Mouse (Mus musculus): ENCODE data around the gene 3110040M04Rik. TPM values are rescaled to one million over a fixed set of nuclear protein-coding genes. Genes with fewer than 3 reads are reported as not detected.
"Not testable (repeated sequence)": the region's sequence is repeated elsewhere in the genome, so short reads cannot be mapped to it uniquely, and the experiment has no call there.

3110040M04Rik gene
- not detected in 2 replicates for polyA plus RNA-seq (2015; fragmentation: Nextera tagmentation; extraction: Ambion mirVana)

DNA sequence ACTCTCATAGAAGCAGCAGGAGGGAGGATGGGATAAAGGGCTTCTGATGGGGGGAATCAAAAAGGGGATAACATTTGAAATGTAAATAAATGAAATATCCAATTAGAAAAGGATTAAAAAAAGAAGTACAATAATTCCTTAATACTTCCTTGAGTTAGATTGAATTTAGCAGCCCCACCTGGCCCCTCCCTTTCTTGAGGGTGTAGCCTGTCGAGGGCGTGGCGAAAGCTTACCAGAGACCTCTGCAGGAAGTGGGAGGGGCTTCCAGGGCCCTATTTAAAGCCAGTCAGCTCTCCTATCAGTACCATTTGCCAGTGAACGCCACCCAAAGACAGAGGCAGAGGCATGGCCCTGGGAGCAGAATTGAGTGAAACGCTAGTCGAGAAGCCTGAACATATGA is at the start of gene 3110040M04Rik:
Gene 3110040M04Rik, plus strand, starts transcription at position 304 of the 400 bp plus-strand sequence.
- H3K27ac ChIP-seq; H3K36me3 ChIP-seq; H3K9me3 ChIP-seq; ATAC-seq (ENCODE audit: insufficient number of reproducible peaks, low FRiP score, low TSS enrichment, low read depth); H3K4me3 ChIP-seq; H3K4me1 ChIP-seq; H3K27me3 ChIP-seq; H3K4me2 ChIP-seq; H3K9ac ChIP-seq: not testable (repeated sequence)
- WGBS = no CpG with 5 or more reads among the region's 6 CpGs

DNA sequence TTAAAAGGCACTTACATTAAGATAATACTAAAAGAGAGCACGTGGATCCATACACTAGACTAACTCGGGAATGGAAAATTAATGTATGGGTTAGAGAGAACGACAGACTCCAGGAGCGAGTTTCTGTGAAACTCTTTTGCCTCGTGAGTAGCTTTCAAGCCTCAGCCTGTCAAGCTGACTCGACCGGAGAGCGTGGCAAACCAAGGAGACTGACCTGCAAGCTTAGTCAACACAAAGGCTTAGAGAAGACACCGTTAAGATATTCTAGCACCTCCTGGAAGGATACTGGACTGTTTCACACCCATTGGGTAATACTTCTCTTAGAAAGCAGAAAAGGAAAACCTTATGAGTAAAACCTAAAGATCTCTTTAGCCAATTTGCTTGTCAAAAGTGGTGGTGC is 49.8 kb upstream of the 3110040M04Rik start:
- not testable (repeated sequence) for H3K9ac ChIP-seq; H3K4me2 ChIP-seq; H3K4me1 ChIP-seq; H3K36me3 ChIP-seq; H3K27me3 ChIP-seq; H3K27ac ChIP-seq; ATAC-seq (ENCODE audit: insufficient number of reproducible peaks, low FRiP score, low TSS enrichment, low read depth); H3K9me3 ChIP-seq; H3K4me3 ChIP-seq
- 88% methylated on average over 9 of the region's 9 CpGs for WGBS

DNA sequence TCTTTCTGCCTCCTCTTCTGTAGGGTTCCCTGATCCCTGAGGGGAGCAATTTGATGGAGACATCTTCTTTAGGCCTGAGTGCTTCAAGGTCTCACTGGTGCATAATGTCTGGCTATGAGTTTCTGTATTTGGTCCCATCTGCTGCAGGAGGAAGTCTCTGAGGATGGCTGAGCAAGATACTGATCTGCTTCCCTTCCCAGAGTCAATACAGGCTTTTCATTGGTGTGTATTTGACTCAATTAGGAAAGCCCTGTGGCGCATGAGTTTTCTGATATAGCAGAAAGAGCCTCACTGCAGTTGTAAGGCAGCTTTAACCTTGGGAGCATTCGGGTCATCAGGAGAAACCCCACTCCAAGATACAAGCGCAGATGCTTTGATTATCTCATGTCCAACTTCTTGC is 47.8 kb upstream of the 3110040M04Rik start:
- no peak overlapping the region for H3K4me3 ChIP-seq
- ATAC-seq (ENCODE audit: insufficient number of reproducible peaks, low FRiP score, low TSS enrichment, low read depth) = no peak
- no peak overlapping the region for H3K4me2 ChIP-seq
- no peaks in the 10 kb centered on the region for H3K27me3 ChIP-seq
- H3K36me3 ChIP-seq = no peaks in the 10 kb centered on the region
- H3K4me1 ChIP-seq = peaks cover 6% of the 10 kb centered on the region; the same call in 1 of the 2 replicates
- no peak overlapping the region for H3K9ac ChIP-seq
- whole genome bisulfite sequencing = 90% methylated on average over 3 of the region's 3 CpGs
- no peaks in the 10 kb centered on the region for H3K9me3 ChIP-seq
- H3K27ac ChIP-seq = no peak overlapping the region

DNA sequence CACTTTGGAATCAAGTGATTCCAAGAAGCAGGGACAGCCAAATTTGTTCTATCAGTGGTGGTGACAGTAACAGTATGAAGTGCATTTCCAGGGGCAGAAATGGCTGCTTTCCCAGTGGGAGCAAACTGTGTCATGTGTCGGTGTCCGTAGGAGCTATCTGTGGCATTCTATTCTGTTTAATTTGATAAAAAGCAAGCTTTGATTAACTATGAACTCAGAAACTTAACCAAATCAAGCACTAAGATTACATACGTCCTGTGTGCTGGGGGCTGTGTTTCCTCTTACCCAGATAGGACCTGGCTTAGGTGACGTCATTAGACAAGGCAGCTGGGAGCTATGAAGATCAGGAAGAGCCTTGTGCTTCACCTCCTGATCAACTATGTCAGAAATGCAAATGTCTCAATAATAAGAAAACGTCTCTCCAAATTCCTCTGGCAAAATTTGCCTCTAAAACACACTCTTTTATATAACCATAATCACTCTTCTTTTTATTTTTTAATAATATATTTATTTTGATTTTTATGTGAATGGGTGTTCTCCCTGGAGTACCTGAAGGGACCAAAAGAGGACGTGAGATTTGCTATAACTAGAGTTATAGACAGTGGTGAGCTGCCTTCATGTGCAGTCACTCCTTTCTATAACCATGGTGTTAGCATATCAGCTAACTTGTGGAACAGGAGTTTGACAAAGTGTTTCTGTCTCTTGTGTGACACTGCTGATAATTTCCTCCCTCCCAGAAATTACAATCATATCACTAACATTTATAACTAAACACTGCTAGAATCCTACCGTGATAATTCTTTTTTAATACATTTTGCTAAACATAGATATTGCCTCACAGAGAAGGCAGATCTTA is 46.9 kb upstream of the 3110040M04Rik start:
- no peak for ATAC-seq (ENCODE audit: insufficient number of reproducible peaks, low FRiP score, low TSS enrichment, low read depth)
- Histone ChIP-seq H3K27me3 (no peaks in the 10 kb centered on the region), H3K4me3 (no peak overlapping the region), H3K4me2 (no peak overlapping the region), H3K9ac (no peak overlapping the region), H3K4me1 (peaks cover 6% of the 10 kb centered on the region; the same call in 1 of the 2 replicates), H3K27ac (no peak overlapping the region), H3K36me3 (no peaks in the 10 kb centered on the region), H3K9me3 (no peaks in the 10 kb centered on the region)
- 71% methylated on average over 7 of the region's 7 CpGs for WGBS

DNA sequence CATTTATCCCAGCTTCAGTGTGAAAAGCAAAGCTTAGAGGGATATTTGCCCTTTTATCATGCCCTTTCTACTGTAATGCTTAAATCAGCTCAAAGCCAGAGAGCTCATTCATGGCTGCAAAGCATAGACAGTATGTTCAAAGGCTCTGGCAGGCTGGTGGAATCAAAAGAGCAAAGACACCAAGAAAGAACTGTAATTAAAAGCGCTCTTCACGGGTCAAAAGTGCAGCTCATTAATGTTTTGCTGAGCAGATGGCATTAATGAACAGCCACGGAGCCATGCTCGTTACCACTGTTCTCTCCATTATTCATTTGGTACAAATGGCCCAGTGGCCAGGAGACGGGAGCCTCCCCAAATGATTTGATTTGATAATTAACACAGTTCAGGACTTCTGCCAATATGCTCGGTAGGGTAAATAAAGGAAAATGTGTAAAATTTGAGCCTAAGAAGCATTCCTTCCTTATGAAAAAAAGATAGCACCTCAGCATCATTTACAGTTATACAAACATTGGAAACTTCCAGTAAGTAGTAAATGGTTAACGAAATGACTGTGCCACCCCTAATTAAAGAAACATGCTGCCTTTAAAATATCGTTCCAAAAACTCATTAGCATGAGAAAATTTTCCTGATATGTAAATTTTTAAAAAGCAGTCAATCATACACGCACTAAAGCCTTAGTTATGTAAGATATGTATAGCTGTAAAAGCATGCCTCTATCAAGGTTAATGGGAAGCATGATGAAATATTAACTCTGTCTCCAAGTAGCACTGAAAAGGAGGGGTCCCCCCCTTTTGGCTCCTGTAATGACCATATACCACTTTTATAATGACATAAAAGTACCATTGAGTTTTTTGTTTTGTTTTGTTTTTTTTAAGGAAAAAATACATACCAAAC is 45.7 kb upstream of the 3110040M04Rik start:
- H3K27ac ChIP-seq = no peak overlapping the region
- no peak overlapping the region for H3K9ac ChIP-seq
- WGBS = 36% methylated on average over 9 of the region's 9 CpGs
- ATAC-seq (ENCODE audit: insufficient number of reproducible peaks, low FRiP score, low TSS enrichment, low read depth) = no peak
- H3K9me3 ChIP-seq = no peaks in the 10 kb centered on the region
- H3K36me3 ChIP-seq = no peaks in the 10 kb centered on the region
- H3K4me2 ChIP-seq = no peak overlapping the region
- no peaks in the 10 kb centered on the region for H3K27me3 ChIP-seq
- H3K4me3 ChIP-seq = no peak overlapping the region
- 0 out of 2 replicates have a peak, but pooled peaks cover 4% of the 10 kb centered on the region for H3K4me1 ChIP-seq

DNA sequence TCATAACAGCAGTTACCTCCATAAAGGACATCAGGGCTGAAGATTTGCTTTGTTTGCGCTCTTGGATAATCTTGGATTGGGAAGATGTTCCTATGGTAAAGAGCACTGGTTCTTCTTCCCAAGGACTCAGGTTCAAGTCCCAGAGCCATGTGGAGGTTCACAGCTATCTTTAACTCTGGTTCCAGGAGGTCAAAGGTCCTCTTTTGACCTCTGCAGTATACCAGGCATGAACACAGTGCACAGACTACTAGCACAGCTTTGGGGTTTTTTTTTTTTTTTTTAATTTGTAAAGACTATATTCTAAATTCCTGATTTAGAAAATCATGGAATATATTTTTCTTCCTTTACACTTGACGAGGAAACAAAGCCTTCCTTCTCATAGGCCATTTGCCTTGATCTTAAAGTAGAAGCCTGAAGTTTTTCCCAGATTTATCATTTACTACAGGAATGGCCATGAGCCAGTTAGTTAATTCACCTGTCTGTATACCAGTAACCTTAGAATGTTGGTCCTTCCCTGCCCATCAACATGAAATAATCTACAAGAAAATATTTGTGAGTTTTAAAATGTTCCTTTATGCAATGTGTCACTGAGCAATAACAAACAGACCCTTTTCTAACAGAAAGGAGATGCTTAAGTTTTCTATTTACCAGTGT is 44.9 kb upstream of the 3110040M04Rik start:
- Histone ChIP-seq H3K27me3 (no peaks in the 10 kb centered on the region), H3K4me2 (no peak overlapping the region), H3K4me3 (no peak overlapping the region), H3K4me1 (0 out of 2 replicates have a peak, but pooled peaks cover 4% of the 10 kb centered on the region), H3K9me3 (no peaks in the 10 kb centered on the region), H3K27ac (no peak overlapping the region), H3K36me3 (no peaks in the 10 kb centered on the region), H3K9ac (no peak overlapping the region)
- no peak for ATAC-seq (ENCODE audit: insufficient number of reproducible peaks, low FRiP score, low TSS enrichment, low read depth)
- WGBS = 71% methylated on average over 2 of the region's 2 CpGs

DNA sequence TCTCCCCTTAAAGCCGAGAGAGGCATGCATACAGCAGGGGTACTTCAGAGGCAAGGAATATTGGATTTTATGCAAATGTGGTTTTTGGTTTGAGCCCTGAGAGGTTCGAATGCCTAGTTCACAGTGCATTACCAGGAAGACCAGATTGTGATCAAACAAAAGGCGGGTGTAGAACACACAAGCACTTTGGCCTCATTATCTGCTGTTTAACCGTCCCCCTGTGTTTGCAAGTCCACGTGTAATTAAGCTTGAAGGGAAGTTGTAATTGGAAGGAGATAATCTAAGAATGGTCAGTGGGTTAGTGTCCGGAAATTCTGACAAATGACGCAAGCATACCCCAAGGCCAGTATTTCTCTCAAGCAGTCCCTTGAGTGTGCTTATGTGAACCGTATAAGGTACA is 37.9 kb upstream of the 3110040M04Rik start:
- H3K27ac ChIP-seq = no peak overlapping the region

DNA sequence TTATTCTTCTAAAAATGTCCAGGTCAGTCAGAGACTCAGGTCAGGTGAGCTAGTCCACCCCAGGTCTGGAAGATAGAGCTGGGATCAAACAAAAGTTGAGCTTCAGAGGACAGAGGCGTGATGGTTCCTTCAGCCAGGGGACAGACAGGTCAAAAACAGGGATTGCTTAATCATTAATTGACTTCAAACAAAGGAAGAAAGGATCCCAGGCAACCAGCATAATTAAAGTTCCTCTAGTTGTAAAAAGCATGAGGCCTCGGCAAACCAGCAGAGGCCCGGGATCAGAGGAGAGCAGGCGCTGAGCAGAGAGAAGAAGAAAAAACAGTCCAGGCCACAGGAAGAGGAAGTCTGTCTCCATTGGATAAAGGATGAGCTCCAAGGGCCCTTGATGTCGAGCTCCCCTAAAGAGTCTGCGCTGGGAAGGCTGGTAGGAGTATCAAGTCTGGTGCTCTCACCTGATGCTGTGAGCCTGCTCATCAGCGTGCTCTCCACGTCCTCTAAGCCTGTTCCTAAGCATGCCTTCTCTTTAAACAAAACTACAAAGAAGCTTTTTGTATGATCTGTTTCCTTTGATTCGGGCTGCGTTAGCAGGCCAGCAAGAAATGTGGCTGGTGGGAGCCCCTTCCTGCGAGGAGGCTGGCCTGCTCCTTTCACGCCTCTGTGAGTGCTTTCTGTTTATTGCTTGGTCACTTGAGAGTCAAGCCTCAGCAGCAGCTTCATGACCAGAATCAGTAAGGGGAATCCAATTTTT is 36.4 kb upstream of the 3110040M04Rik start:
- Histone ChIP-seq H3K27me3 (no peaks in the 10 kb centered on the region), H3K27ac (no peak overlapping the region), H3K4me3 (no peak overlapping the region), H3K9ac (no peak overlapping the region), H3K9me3 (no peaks in the 10 kb centered on the region), H3K4me2 (no peak overlapping the region), H3K36me3 (no peaks in the 10 kb centered on the region), H3K4me1 (peaks cover 9% of the 10 kb centered on the region; the same call in 1 of the 2 replicates)
- 38% methylated on average over 12 of the region's 12 CpGs for WGBS
- no peak for ATAC-seq (ENCODE audit: insufficient number of reproducible peaks, low FRiP score, low TSS enrichment, low read depth)

More for the DNA sequence above, 37.9 kb upstream of the 3110040M04Rik start:
- H3K4me2 ChIP-seq = no peak overlapping the region
- H3K9ac ChIP-seq = no peak overlapping the region
- no peaks in the 10 kb centered on the region for H3K9me3 ChIP-seq
- 36% methylated on average over 8 of the region's 8 CpGs for WGBS
- H3K36me3 ChIP-seq = no peaks in the 10 kb centered on the region
- no peak for ATAC-seq (ENCODE audit: insufficient number of reproducible peaks, low FRiP score, low TSS enrichment, low read depth)
- no peaks in the 10 kb centered on the region for H3K27me3 ChIP-seq
- peaks cover 9% of the 10 kb centered on the region; the same call in 1 of the 2 replicates for H3K4me1 ChIP-seq
- H3K4me3 ChIP-seq = no peak overlapping the region

DNA sequence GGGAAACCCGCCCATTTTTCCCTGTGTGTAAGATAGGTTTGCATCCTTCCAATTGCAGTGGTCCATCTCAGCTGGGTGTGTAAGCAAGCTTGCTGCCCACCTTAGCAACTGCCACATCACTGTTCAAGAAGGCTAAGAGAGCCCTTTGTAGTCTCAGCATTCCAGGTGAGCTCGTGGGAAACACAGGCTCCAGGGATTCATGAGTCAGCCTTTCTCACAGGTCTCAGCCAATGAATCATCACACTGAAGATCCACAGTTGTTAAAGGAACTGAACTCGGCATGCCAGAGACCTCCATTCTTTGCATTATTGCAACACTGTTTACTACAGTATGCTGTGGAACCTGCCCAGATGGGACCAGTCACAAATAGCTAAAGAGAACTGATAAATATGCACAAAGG is 35.3 kb upstream of the 3110040M04Rik start:
- H3K36me3 ChIP-seq = no peaks in the 10 kb centered on the region
- no peaks in the 10 kb centered on the region for H3K9me3 ChIP-seq
- ATAC-seq (ENCODE audit: insufficient number of reproducible peaks, low FRiP score, low TSS enrichment, low read depth) = no peak
- H3K4me3 ChIP-seq = no peak overlapping the region
- no peak overlapping the region for H3K4me2 ChIP-seq
- H3K27me3 ChIP-seq = no peaks in the 10 kb centered on the region
- no peak overlapping the region for H3K9ac ChIP-seq
- WGBS = 61% methylated on average over 3 of the region's 3 CpGs
- peaks cover 9% of the 10 kb centered on the region; the same call in 1 of the 2 replicates for H3K4me1 ChIP-seq
- H3K27ac ChIP-seq = no peak overlapping the region

DNA sequence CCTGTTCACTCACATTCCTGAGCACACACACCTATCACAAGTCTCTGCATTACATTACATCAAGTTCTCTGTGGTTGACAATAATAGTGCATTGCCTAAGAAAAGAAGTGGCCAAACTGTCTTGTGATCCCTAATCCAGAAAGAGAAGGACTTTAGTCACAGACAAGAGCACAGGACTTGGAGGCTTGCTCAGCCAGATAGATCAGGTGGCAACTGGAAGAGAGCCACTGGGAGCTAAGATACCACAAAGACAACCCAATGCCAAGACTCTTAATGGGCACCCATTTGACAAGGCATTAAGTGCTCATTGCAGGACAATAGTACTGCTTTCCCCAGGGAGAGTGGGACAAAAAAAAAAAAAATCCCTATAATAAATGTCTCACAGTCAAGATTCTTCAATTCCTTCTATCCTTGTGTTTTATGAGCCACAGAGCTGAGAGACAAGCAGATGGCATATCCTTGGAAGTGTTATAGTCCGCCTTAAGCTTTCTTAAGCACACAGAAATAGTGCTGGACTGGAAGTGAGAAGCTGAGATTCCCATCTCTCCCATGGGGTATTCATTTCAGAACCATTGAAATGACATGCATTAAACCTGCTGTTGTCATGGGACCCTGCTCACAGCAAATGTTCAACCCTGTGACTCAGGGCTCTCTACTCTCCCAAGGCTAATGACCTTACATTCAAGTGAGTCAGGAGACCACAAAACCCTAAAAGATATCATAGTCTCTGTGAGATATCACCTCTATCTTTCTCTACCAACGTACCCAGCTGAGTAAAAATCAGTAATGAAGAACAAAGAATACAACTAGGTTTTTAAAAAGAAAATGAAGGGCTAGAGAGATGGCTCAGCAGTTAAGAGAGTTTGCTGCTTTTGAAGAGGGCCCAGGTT is 32.1 kb upstream of the 3110040M04Rik start:
- no peak overlapping the region for H3K27ac ChIP-seq
- no peaks in the 10 kb centered on the region for H3K36me3 ChIP-seq
- ATAC-seq (ENCODE audit: insufficient number of reproducible peaks, low FRiP score, low TSS enrichment, low read depth) = no peak
- no peaks in the 10 kb centered on the region for H3K27me3 ChIP-seq
- peaks cover 9% of the 10 kb centered on the region; the same call in 1 of the 2 replicates for H3K4me1 ChIP-seq
- no peak overlapping the region for H3K4me3 ChIP-seq
- no peaks in the 10 kb centered on the region for H3K9me3 ChIP-seq
- 81% methylated on average over 2 of the region's 2 CpGs for WGBS
- no peak overlapping the region for H3K9ac ChIP-seq
- no peak overlapping the region for H3K4me2 ChIP-seq

Data from limb, embryonic 15.5 days (tissue).